Mouse (Mus musculus) right cerebral cortex, postnatal 14 days (tissue): ENCODE results near the gene Gm10309.
"Not testable (repeated sequence)": the region's sequence is repeated elsewhere in the genome, so short reads cannot be mapped to it uniquely, and the experiment has no call there.

ENCODE experiments used
- DNase-seq: peaks from one replicate; pipeline ENCODE4 v3.0.0; 2022

The Gm10309 gene

DNA sequence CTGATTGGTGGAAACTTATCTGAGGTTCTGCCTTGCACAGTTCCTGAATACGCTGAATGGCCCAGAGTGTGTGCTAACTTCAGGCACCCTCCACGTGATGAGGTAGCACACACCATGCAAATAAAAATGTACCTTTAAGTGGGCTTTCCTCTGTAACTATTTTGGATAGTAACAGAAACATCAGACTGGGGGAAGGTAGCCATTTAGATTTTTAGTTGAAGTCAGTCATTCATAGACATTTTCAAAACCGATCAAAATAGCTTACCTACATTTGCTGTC is 3.1 kb upstream of the Gm10309 start:
- no peak for DNase-seq

DNA sequence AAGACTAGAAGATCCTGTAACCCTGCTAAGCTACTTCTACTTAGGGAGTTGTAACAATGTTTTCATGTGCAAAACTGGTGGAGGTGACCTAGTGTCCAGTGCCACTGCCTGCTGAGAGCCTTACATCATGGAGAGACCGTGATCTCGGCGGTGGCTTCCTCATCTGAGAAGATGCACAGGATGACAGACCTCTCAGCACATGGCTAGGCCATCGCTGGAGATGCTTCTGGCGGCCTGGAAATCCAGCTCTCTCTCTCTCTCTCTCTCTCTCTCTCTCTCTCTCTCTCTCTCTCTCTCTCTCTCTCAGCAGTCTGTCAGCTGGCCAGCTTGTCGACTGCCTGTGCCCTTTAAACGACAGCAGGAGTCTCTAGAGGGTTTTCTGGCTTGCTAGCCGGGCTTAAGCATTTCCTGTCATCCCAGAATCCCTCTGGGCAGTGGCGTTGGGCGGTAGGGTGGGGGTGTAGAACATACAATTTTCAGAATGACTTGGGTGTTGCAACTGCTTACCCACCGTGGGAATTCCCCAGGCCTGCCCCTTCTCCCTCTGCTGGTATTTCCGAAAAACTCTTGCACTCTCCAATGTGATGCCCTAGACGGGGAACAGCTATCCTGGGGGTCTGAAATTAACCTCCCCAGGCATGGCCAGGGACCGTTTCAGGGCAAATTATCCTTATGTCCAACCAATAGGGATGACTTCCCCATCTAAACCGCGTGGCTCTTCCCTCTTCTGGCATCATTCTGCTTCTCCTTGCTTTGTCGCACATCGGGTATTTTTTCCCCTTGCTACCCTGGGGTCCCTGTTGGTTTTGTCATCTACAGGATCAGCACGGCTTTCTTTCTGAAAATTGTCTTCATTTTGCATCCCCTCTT is 2.5 kb upstream of the Gm10309 start:
- no peak for DNase-seq

DNA sequence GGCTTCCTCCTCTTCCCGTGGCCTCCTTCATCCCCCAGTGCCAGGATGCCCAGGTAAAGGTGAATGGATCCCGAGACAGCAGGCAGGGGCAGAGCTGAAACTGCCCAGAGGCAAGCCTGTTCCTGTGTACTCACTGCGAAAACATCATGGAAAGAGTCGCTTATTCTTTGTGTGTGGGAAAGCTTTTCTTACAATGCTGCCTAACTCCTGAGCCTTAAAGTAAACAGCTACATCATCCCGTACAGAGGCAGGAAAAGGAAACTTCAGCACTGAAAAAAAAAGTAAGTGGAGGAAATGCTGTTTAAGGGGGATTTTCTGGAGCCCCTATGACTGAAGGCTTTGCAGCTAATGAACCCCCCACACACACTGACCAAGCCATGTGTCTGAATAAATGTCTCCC is 1.8 kb upstream of the Gm10309 start:
- no peak for DNase-seq

DNA sequence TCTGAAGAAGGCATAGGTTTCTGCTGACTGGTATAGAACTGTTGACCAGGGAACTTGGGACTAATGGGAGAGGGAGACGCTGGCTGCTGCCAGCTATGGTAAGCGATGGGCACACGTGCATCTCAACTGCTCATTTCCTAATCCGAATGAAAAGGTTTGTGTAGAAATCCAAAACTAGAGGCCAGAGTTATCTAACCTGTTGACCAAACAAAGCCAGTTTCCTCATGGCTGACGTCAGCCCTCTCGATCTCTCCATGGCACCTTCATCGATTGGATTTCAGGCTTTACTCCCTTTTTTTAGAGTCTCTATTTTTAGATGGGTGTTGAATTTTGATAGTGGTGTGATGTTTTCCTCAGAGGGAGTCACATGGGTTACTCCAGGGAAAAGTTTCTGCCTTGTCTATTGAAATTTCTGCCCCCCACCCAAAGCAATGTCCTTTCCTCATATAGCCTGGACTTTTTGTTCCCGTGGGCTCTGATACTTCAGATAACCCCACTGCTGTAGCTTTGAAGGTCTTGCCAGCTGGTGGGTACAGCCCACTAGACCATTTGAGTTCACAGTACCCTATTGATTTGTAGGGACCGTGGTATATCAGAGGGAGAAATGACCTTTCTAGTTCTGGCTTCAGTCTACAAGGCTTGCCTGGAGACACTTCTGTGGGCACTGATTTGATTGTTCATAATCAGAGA is 1.7 kb downstream of the Gm10309 start:
- DNase-seq: no peak

DNA sequence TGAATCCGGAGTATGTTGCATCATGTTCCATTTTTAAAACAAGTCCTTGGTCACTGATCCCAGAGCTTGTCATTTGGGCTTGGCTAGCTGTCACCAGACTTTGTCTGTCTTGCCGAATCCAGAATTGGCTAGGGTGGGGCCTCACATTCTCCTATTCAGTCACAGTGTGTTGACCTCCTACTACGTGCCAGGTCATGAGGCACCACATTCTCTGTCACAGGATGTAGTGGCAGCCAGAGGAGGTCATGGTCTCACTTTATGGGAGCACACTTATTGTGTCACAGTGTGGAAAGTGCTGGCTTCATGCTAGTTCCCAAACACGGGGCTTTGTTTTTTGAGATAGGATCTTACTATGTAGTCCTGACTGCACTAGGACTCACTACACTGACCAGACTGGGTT is 3.6 kb downstream of the Gm10309 start:
- DNase-seq: no peak

DNA sequence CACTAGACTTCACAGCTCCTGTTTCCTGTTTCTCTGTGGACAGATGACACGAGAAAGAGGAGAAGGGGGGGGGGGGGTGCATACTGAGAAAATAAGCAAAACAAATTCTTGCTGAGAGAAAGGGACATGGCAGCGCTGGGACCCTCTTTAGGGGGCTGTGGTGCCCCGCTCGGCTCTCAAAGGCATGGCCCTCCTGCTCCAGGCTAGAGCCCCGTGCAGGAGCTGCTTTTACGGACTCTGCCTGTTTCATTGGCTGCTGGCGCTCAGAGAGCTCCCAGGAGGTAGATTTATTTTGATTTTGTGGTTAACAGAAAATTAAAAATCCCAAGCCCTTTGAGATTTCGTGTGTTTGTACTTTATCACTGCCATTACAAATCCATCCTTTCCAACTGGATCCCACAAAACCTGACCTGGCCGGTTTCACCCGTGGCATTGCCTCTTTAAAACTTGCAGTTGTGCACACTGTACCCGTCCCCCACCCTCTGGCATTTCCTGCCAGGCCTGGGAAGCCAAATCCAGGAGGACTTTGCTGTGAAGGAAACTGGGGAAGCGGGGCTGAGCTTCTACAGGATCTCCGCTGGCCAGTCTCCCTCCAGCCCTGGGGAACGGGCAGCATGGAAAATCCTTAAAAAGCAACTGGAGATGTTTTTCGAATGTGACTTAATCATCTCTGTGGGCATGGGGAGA is 5.5 kb downstream of the Gm10309 start:
- DNase-seq: no peak

DNA sequence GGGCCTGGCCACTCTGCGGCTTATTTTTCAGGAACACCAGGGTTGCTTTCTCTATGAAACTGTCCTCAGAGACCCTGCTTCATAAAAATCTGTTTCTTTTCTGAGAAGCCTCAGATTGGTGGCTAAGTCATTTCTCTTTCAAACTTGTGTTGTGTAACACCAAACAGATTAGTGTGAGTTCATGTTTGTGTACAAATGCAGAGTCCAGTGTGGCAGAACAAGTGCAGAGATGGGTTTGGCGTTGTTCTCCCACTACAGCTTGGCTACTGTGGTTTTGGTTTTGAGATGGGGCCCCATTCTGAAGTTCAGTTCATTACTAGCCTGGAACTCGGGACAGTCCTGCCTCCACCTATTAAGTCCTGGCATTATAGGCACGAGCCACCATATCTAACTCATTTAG is 7.7 kb downstream of the Gm10309 start:
- no peak for DNase-seq

DNA sequence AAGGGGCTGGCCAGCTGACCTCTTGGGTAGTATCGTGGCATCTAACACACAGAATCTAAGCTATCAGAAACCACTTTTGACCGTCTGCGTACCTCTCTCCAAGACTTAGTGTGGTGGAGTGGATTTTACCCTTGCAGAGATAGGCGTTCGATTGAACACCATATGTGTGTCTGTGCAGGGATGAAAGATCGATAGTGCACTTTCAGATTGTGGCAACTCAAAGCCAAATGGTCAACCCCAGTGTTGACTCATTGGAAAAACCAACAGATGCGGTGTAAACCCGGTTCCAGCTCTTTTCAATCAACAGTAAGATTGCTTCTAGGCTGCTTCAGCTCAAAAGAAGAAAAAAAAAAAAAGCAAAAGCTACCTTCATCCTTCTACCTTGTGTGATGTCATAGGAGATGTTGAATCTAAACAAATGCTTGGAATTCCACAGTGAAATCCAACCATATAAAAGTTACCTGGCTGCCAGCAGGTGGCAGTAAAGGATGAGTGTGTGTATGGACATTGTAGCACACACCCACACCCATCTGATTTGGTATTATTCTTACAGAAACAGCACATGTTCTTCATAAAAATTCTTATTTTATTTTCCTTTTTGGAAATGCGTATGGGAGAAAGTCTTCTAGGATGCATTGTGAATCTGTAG is 8.8 kb downstream of the Gm10309 start:
- peak; percentile 57 for DNase-seq

DNA sequence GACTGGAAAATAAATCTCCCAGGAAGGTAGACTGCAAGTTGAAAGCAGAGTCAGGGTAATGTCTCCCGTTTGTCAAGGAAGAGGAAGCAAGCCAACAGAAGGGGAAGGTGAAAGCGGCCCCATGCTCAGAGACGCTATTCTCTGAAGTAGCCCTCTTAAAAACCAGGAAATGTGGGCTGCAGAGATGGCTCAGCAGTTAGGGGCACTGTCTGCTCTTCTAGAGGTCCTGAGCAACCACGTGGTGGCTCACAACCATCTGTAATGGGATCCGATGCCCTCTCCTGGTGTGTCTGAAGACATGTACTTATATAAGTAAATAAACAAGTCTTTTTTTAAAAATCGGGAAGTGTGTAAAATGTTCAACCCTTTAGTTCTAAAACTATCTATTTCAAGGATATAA is 10.1 kb downstream of the Gm10309 start:
- no peak for DNase-seq

DNA sequence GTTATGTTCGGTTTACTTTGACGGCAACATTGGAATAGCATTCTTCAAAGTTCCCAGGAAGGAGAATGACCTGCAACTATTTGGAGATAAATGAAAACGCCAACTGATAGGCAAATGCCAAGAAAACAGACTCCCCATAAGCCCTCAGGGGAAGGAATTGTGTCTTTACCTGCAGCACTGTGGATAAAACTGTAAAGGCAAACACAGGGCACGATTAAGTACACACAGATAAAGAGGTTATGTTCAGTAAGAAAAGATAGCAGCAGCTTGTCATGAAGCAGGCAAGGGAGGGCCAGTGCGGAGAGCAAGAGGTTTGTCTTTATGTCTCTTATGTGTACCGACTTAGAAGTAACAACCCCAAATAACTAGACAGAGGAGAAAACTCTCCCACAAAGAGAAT is 10.5 kb downstream of the Gm10309 start:
- DNase-seq: no peak

DNA sequence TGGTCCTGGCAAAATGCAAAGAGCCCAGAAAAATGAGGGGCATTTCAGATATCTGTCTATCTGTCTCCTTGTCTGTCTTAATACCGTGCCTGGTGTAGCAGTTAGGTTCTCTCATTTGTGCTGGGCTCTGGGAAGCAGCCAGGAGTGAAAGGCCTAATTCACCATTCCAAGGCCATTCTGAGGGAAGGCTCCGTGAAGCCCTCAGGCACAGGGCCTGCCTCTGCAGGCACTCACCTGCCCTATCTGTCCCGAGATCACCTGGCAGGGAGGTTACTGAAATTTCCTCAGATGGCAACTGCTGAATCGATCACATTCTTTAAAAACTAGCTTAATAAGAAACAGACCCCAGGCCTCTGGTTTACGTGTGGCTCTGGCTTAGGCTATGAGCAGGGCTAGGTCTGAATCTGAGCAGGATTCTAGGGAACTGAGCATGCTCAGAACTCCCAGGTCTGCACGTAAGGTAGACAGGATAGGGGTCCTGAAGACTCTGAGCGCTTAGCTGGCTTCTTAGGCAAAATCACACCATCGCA is 11.1 kb downstream of the Gm10309 start:
- no peak for DNase-seq

DNA sequence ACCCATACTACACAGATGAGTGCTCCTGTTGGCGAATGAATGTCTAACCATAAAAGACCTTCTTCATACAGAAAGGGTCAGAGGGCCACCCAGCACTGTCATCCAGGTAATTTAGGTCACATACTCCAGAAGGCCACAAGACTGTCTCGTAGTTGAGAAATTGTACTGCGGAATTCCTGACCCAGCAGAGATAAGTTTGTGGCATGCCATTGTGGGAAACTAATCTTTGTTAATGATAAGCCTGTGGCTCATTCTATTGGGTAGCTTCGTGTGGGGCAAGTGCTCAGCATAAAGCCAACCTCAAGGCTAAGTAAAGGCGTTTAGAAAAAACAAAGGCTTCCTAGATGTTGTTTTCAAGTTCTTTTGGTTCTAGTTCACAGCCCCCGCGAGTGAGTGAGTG is 12.7 kb downstream of the Gm10309 start:
- no peak for DNase-seq

DNA sequence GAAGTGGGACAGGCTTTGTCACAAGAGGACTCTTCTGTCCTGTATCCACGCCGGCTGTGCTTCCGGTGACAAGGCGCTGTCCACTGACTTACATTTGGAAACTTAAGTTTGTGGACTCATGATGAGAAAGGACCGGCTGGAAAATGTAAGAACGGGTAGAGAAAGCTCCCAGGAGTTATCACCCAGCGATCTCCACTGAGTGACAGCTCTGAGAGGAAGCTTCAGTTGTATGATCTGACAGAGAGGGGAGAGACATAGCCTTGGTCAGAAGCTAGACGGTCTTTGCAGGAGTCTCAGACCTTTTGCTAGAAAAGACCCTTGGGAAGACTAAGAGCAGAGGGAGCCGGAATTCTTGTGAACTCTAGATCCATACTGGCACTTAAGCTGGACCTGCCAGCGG is 15.2 kb downstream of the Gm10309 start:
- no peak for DNase-seq

DNA sequence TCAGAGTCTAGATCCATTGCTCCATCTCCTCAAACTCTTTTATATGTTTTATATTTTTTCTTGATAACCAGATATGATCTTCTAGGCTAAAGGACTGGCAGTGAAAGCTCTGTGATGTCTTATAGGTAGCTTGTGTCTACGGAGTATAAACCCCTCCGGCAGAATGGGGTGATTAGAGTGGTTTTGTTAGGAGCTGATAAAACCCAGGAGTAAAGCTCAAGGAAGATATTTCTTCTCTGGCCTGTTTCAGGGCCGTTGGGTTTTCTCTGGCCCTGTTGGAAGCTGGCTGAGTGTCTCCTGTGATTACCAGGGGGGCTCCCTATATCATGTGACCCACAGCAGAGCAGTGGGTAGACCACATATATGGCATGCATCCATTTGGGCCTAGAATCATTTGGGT is 17.6 kb downstream of the Gm10309 start:
- DNase-seq: no peak

DNA sequence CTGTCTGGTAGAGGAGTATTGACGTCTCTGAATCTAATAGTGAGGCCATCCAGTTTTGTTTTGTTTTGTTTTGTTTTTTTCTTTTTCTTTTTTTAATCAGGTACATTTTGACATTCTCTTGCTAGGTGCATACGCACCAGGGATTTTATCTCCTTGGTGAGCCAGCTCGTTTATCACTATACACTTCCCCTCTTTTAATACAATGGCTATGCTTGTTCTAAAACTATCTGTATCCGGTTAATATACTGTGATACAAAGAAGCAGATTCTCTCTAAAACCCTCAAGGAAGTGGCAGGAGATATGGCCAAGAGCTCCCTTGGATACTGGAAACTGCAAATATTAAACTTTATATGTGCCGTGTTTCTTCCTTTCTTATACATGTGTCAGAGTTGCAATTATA is 18.4 kb downstream of the Gm10309 start:
- DNase-seq: no peak

DNA sequence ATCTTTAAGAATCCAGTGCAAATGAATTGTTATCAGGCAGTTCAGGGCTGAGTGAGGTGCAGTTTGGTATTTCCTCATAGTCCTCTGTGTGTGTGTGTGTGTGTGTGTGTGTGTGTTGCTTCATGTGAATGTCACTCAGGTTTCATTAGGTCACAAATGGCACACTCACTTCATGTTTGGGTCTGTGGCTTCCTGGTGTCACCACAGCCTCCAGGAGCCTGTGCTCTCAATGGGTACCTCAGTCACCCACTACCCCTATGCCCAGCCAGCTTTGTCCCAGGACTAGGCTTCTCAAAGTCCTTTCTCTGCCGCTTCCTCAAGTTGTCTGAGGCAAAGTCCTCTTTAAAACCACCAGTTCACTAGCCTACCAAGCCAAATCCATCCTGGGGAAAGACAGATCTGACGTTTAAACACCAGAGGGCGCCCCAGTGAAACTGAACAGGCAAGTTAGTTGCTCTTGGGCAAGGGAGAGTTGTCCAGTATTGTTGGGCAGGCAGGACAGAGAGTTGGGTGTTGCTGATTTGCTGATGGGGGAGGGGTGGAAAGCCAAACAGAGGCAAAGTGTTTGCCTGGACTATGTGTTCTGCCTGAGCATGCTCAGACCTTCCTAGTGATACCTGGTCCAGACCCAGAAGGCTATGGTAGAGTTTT is 20.8 kb downstream of the Gm10309 start:
- peak; percentile 78 for DNase-seq

DNA sequence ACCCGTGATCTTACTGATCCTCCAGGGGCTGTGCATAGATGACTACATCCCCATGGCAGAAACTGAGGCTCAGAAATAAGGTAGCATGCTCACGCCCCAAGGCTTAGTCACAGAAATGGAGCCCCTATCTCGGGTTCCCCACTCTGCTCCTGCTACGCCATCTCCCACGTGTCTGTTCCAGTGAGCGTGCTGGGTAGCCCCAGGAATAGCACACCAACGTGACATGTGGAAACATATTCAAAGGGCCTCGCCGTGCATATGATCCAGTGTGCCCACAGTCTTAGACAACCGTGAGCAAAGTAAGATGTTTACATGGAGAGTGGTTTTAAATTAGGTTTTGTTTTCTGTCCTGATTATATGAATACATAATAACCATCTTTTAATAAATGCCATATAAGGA is 22.4 kb downstream of the Gm10309 start:
- DNase-seq: no peak

DNA sequence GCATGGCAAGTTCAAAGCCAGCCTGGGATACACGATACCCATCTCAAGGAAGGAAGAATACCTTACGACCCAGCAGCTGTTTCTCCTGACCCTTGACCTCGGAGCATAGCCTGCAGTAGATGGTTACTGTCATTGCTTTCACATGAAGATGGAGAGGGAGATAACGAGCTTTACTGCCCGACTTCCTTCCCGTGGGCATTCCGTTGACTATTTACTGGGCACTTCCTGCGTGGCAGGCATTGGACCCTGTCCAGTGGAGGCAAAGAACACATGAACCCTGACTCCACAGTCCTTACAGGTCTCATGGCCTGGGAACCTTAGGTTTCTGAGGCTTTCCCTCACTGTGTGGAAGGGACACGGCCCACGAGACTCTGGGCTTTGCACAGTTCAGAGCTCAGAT is 25.6 kb downstream of the Gm10309 start:
- DNase-seq: no peak

DNA sequence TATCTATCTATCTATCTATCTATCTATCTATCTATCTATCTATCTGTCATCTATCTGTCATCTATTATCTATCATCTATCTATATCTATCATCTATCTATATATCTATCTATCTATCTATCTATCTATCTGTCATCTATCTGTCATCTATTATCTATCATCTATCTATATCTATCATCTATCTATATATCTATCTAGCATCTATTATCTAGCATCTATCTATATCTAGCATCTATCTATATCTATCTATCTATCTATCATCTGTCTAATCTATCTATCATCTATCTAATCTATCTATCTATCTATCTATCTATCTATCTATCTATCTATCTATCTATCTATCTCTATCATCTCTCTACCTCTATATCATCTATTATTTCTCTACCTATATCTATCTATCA is 27.6 kb downstream of the Gm10309 start:
- DNase-seq: not testable (repeated sequence)

DNA sequence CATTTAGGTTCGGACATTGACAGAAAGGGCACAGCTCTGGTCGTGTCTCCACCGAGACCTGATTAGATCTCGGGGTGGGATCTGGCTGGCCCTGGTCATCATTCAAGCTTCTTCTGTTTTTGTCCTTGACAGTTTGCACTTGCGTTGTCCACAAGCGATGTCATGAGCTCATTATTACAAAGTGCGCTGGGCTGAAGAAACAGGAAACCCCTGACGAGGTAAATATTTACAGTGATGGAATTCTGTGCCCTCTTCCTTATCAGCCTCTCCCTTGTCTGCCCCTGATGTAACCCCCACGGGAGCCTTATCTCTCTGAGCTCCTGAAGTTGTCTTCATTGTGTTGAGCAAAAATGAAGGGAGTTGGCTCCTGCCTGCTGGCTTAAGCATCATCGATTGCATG is 28.4 kb downstream of the Gm10309 start:
- no peak for DNase-seq

DNA sequence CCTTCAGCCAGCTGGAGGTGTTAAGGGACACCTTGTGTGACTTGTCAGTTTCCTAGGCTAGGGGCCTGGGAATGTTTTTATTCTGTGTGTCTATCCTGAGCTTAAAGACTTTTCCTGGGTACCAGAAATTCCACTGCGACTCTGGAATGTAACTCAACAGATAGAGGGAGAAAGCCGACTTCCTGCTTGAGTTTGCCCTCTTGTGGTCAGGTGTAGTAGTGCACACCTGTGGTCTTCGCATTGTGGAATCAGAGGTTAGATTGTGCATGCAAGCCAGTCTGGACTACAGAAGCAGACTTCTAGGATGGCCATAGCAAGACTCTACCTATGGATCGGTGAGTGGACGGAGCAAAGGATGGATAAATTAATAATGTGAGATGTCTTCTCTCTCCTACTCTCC is 33.3 kb downstream of the Gm10309 start:
- peak; percentile 35 for DNase-seq

DNA sequence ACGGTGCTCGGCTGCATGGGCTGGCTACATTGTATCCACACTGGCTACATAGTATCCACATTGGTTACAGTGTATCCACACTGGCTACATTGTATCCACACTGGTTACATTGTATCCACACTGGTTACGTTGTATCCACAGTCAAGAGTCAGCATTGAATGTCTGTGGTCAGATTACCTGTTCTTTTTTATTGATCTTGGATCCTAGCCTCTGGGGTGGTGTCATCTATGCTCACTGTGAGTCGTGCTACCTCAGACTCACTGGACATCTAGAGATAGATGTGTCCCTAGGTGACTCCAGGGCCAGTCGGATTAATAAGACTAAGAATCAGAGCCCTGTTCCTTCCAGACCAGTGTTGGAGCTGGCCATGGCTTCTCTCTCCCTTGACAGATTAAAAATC is 34.9 kb downstream of the Gm10309 start:
- DNase-seq: no peak

DNA sequence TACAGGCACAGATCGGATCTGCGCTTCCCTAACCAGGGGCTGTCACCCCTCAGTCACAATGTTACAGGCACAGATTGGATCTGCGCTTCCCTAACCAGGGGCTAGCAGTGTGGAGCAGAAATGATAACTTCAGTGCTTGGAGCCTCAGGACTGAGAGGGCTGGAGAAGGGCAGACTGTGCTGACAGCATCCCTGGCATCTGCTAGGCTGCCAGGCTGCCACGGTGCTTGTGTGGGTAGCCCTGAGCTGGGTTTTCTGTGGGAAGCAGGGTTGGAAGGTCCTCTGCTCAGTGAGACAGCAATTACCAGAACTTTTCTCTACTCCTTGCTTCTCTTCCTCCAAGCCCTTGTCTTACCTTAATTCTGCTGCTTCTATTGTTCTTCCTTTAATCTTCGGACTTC is 37.1 kb downstream of the Gm10309 start:
- DNase-seq: no peak
